Mouse (Mus musculus): Measurements from ENCODE around the gene Ddx6.
A peak's percentile ranks its signal among the peaks of the same experiment; 100 is the strongest.

The Ddx6 gene

GRCm38 (mm10) chr9:44640646-44641357 lies 36.1 kb downstream of the Ddx6 start:
- peak; percentile 10 for DNase-seq (ENCODE audit: extremely low spot score, low spot score)

DNA sequence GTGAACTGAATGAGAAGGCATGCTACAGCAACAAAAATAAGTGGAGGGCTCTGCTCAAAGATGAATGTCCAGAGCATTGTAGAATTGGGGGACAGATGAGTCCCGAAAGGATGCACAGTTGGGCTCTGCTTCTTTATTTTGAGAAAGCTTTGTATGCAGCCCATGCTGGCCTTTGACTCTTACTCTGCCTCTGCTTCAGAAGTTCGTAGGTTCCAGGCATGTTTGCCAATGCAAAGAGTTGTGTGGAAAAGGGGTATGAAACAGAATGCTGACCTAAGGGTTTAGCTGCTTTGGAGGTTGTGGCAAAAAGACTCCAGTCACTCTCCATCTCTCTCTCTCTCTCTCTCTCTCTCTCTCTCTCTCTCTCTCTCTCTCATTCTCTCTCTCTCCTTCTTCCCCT lies 36.9 kb downstream of the Ddx6 start:
- DNase-seq (ENCODE audit: extremely low spot score, low spot score): peak; percentile 11

GRCm38 (mm10) chr9:44643103-44643502 lies 38.4 kb downstream of the Ddx6 start:
- no peak for DNase-seq (ENCODE audit: extremely low spot score, low spot score)

- DNase-seq (ENCODE audit: extremely low spot score, low spot score): no peak
These were observed 39.5 kb downstream of the Ddx6 start for GRCm38 (mm10) chr9:44644186-44644585.

DNA sequence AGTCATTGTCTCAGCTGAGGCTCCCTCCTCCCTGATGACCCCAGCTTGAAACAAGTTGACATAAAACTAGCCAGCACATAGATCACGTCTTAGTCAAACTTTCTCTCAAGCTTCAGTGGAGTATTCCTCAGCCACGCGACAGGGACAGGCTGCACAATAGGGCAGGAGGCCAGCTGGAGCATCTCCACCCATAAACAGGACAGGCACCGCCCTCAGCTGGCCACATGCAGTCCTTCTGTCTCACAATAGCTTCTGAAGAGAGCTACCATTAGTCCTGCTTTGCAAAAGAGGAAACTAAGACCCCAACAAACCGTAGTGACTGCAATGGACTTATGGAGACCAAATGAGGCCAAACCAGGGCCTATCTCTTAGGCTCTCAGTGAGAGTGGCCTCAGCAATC lies 40.8 kb downstream of the Ddx6 start:
- DNase-seq (ENCODE audit: extremely low spot score, low spot score): no peak

GRCm38 (mm10) chr9:44645924-44646323 lies 41.2 kb downstream of the Ddx6 start:
- no peak for DNase-seq (ENCODE audit: extremely low spot score, low spot score)

DNA sequence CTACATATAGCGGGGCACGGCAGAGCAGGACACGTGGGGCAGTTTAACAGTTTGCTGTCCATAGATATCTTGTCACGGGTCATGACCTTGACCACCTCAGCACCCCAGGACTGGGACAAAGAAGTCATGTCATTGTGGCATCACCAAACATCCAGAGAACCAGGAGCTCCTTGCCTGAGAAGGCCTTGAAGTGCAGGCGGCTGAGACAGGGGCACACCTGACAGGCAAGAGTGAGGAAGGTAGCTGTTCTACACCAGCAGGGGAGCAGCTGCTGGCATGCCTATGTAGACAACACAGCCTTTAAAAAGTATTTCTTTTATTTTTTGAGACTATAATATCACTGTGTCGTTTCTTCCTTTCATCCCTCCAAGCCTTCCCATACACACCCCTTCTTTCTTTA lies 41.7 kb downstream of the Ddx6 start:
- no peak for DNase-seq (ENCODE audit: extremely low spot score, low spot score)

- no peak for DNase-seq (ENCODE audit: extremely low spot score, low spot score)
These were observed 42.3 kb downstream of the Ddx6 start for GRCm38 (mm10) chr9:44647026-44647425.

- DNase-seq (ENCODE audit: extremely low spot score, low spot score): no peak
These were observed 43.0 kb downstream of the Ddx6 start for GRCm38 (mm10) chr9:44647656-44648055.

DNA sequence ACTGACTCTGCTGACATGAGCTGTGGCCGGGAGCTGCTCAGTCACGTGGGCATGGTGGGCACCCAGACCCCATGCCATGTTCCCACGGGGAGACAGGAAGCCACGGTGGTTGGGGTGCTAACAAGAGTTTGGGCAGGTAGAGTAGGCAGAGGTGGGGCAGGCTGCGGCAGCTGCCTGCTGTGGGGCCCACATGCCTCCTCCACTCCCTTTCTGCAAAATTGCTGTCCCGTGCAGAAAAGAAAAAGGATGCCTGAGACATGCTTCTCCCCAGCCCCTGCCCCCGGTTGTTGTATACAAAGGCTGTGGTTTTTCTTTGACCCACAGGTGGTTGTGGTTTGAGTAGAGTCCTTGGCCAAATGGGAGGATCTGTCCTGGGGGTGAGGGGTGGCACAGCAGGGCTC lies 44.2 kb downstream of the Ddx6 start:
- DNase-seq (ENCODE audit: extremely low spot score, low spot score): no peak

- DNase-seq (ENCODE audit: extremely low spot score, low spot score): peak; percentile 54
These were observed 47.3 kb downstream of the Ddx6 start for GRCm38 (mm10) chr9:44652027-44652426.

- DNase-seq (ENCODE audit: extremely low spot score, low spot score): no peak
These were observed 49.2 kb downstream of the Ddx6 start for GRCm38 (mm10) chr9:44653896-44654295.

GRCm38 (mm10) chr9:44655098-44656066 lies 50.7 kb downstream of the Ddx6 start:
- DNase-seq (ENCODE audit: extremely low spot score, low spot score): peak; percentile 58

DNA sequence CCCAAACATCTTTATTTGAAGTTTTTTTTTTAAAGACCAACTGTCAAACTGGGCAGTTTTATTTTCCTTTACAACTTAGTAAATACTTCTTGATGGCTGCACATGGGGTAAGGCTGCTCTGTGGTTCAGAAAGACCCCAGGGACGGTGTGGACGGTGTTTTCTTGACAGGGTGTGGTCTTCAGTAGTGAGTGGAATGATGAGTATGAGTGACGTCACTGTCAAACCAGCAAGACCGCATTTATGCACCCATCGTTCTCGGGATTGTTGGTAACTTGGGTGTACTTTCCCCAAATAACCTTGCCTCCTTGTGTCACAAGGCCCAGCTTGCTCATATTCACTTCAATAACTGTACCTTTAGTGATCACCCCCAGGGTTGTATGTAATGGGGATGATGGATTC lies 59.0 kb downstream of the Ddx6 start:
- no peak for DNase-seq (ENCODE audit: extremely low spot score, low spot score)

GRCm38 (mm10) chr9:44671416-44671815 lies 66.7 kb downstream of the Ddx6 start:
- DNase-seq (ENCODE audit: extremely low spot score, low spot score): no peak

- DNase-seq (ENCODE audit: extremely low spot score, low spot score): no peak
These were observed 67.7 kb downstream of the Ddx6 start for GRCm38 (mm10) chr9:44672291-44672865.

DNA sequence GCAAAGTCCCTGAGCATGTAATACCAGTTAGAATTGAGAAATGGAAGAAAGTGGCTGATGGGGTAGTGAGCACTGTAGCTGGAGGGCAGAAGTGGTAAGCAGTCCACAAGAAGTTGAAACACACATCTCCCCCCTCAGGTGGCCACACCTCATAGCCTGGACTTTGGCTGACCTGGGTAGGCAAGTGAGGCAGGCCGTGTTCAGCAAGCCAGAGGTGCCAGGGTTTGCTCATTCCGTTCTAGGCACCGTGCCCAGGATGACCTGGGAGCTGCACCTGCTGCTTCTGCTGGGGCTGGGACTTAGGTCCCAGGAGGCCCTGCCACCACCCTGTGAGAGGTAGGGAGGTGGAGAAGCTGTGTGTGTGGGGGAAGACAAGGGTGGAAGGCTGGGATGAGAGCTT lies 68.3 kb downstream of the Ddx6 start, which contains the start of gene Treh:
Gene Treh, plus strand, starts transcription at position 229 of the 400 bp plus-strand sequence.
- no peak for DNase-seq (ENCODE audit: extremely low spot score, low spot score)

DNA sequence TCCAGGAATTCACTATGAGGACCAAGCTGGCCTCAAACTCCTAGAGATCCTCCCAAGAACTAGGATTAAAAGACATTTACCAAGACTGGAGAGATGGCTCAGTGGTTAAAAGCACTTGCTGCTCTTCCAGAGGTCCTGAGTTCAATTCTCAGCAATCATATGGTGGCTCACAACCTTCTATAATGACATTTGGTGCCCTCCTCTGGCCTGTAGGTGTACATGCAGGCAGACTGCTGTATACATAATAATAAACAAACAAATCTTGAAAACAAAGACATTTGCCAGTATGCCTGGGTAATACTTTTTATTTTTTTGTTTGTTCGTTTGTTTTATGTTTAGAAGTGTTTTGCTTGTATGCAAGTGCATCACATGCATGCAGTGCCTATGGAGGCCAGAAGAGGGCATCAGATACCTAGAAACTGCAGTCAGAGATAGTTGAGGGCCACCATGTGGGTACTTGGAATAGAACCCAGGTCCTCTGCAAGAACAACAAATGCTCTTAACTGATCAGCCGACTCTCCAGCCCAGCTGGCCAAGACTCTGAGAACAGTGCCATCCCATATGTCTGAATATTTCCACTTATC lies 73.7 kb downstream of the Ddx6 start:
- DNase-seq (ENCODE audit: extremely low spot score, low spot score): no peak

- no peak for DNase-seq (ENCODE audit: extremely low spot score, low spot score)
These were observed 74.9 kb downstream of the Ddx6 start for GRCm38 (mm10) chr9:44679565-44679964.

DNA sequence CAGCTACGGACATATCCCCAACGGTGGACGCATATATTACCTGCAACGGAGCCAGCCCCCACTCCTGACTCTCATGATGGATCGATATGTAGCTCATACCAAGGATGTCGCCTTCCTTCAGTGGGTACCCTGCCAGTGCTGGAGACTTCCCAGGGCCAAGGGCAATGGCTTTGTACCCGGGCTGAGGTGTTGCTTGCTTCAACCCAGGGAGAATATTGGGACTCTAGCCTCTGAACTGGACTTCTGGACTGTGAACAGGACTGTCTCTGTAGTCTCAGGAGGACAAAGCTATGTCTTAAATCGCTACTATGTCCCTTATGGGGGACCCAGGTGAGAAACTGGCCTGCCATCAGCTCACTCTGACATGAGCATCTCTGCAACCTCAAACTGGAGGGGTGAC lies 78.4 kb downstream of the Ddx6 start:
- no peak for DNase-seq (ENCODE audit: extremely low spot score, low spot score)

Measured in neural tube, embryonic 10.5 days (tissue).